Mouse (Mus musculus) midbrain, embryonic 11.5 days (tissue): ENCODE results near the gene Dedd2. TPM values are rescaled to one million over a fixed set of nuclear protein-coding genes. Genes with fewer than 3 reads are reported as not detected.

Source experiments
- ATAC-seq: fragments of 200-750 bp; cut with Nextera tagmentation; 2 replicates; pipeline ENCODE4 v1.8.0; 2017; ENCODE audit warnings: moderate TSS enrichment, moderate library complexity; ENCODE audit not compliant: low FRiP score
- DNase-seq: peaks from one replicate; pipeline ENCODE4 v3.0.0; 2015; ENCODE audit warnings: low spot score; ENCODE audit errors: missing footprints
- H3K27ac ChIP-seq: fragments of 300-500 bp; sonication (generic); 2 replicates; pipeline ENCODE4 v1.5.1; 2014; ENCODE audit warnings: low read depth, low read length
- H3K27me3 ChIP-seq: fragments of 300-500 bp; sonication (generic); 2 replicates; pipeline ENCODE4 v1.6.1; 2014; ENCODE audit warnings: mild to moderate bottlenecking, low read length, moderate library complexity, mixed read lengths; ENCODE audit not compliant: control insufficient read depth, insufficient read depth
- H3K36me3 ChIP-seq: fragments of 300-500 bp; sonication (generic); 2 replicates; pipeline ENCODE4 v1.6.1; 2014; ENCODE audit warnings: mild to moderate bottlenecking, low read length, moderate library complexity, mixed read lengths; ENCODE audit not compliant: control insufficient read depth, insufficient read depth
- H3K4me1 ChIP-seq: fragments of 300-500 bp; sonication (generic); 2 replicates; pipeline ENCODE4 v1.6.1; 2014; ENCODE audit warnings: low read length; ENCODE audit not compliant: control insufficient read depth, insufficient read depth
- H3K4me2 ChIP-seq: fragments of 300-500 bp; sonication (generic); 2 replicates; pipeline ENCODE4 v1.6.1; 2014; ENCODE audit warnings: mild to moderate bottlenecking, moderate library complexity
- H3K4me3 ChIP-seq: fragments of 300-500 bp; sonication (generic); 2 replicates; pipeline ENCODE4 v1.5.1; 2014; ENCODE audit warnings: low read depth, low read length
- H3K9ac ChIP-seq: fragments of 300-500 bp; sonication (generic); 2 replicates; pipeline ENCODE4 v1.6.1; 2014; ENCODE audit warnings: low read length
- H3K9me3 ChIP-seq: fragments of 300-500 bp; sonication (generic); 2 replicates; pipeline ENCODE4 v1.6.1; 2016; ENCODE audit warnings: low read length; ENCODE audit not compliant: control insufficient read depth
- WGBS: fragments of 180-500 bp; shearing (Covaris S2); extraction: QIAGEN DNeasy Blood & Tissue Kit; methylation state at CpG from one replicate; pipeline ENCODE4 v1.1.7; 2014; 5-methylcytosine and 5-hydroxymethylcytosine counted together
- polyA plus RNA-seq: library from polyadenylated mRNA; unstranded; fragments of >200 nt; fragmentation: Nextera tagmentation; extraction: Ambion mirVana; gene quantifications from 2 replicates; pipeline ENCODE4 v1.2.1, GENCODE M21; 2014

Gene Dedd2
- polyA plus RNA-seq, 1 experiment from 2014 or later, result 7.7 TPM

GRCm38 (mm10) chr7:25238829-25239623, 18.6 kb upstream of the Dedd2 start:
- peak overlapping the region; percentile 96 for H3K4me3 ChIP-seq
- WGBS, result 5% methylated on average over 30 of the region's 30 CpGs
- no peaks in the 10 kb centered on the region for H3K9me3 ChIP-seq
- ATAC-seq (peak; percentile 52), DNase-seq (peak; percentile 93)
- peaks cover 3% of the 10 kb centered on the region; the same call in 1 of the 2 replicates for H3K36me3 ChIP-seq
- peak overlapping the region; percentile 2; the same call in 1 of the 2 replicates for H3K9ac ChIP-seq
- H3K27ac ChIP-seq, result peak overlapping the region; percentile 25; the same call in 1 of the 2 replicates
- peaks cover 15% of the 10 kb centered on the region for H3K4me1 ChIP-seq
- H3K4me2 ChIP-seq, result peak overlapping the region; percentile 71
- no peaks in the 10 kb centered on the region for H3K27me3 ChIP-seq

- Histone ChIP-seq H3K27ac (0 out of 2 replicates have a peak overlapping the region, but pooled peaks have one; percentile 52), H3K4me1 (peaks cover 15% of the 10 kb centered on the region), H3K4me3 (peak overlapping the region; percentile 96), H3K9me3 (no peaks in the 10 kb centered on the region), H3K9ac (peak overlapping the region; percentile 97), H3K4me2 (peak overlapping the region; percentile 71), H3K27me3 (no peaks in the 10 kb centered on the region), H3K36me3 (peaks cover 5% of the 10 kb centered on the region; the same call in 1 of the 2 replicates)
- ATAC-seq (peak; percentile 93), DNase-seq (peak; percentile 99)
- under 1% methylated on average over 23 of the region's 23 CpGs for WGBS
Measured at GRCm38 (mm10) chr7:25238015-25238706, 17.7 kb upstream of the Dedd2 start.

GRCm38 (mm10) chr7:25237249-25238014, 17.0 kb upstream of the Dedd2 start, which contains the start of gene Gsk3a:
Gsk3a (minus strand) TSS chr7:25237851.
- Histone ChIP-seq H3K4me1 (peaks cover 15% of the 10 kb centered on the region), H3K27ac (peak within 1 kb of the TSS; percentile 52), H3K9me3 (no peaks in the 10 kb centered on the region), H3K9ac (peak within 1 kb of the TSS; percentile 97), H3K4me3 (peak within 1 kb of the TSS; percentile 96), H3K36me3 (peaks cover 8% of the 10 kb centered on the region), H3K4me2 (peak within 1 kb of the TSS; percentile 71), H3K27me3 (no peaks in the 10 kb centered on the region)
- under 1% methylated on average over 59 of the region's 76 CpGs for WGBS
- DNase-seq (peak; percentile 92), ATAC-seq (peak; percentile 86)

- Histone ChIP-seq H3K27ac (no peak overlapping the region), H3K4me1 (peaks cover 15% of the 10 kb centered on the region), H3K4me2 (no peak overlapping the region), H3K4me3 (no peak overlapping the region), H3K36me3 (peaks cover 16% of the 10 kb centered on the region), H3K9me3 (no peaks in the 10 kb centered on the region), H3K27me3 (no peaks in the 10 kb centered on the region), H3K9ac (no peak overlapping the region)
- DNase-seq, result peak; percentile 19
- WGBS, result 96% methylated on average over 5 of the region's 5 CpGs
- no peak for ATAC-seq
Measured at GRCm38 (mm10) chr7:25235526-25235925, 15.1 kb upstream of the Dedd2 start.

- H3K36me3 ChIP-seq, result peaks cover 29% of the 10 kb centered on the region
- H3K9me3 ChIP-seq, result no peaks in the 10 kb centered on the region
- DNase-seq (peak; percentile 74), ATAC-seq (no peak)
- no peak overlapping the region for H3K4me2 ChIP-seq
- H3K4me1 ChIP-seq, result peaks cover 15% of the 10 kb centered on the region
- no peak overlapping the region for H3K27ac ChIP-seq
- H3K4me3 ChIP-seq, result no peak overlapping the region
- 87% methylated on average over 2 of the region's 2 CpGs for WGBS
- no peak overlapping the region for H3K9ac ChIP-seq
- no peaks in the 10 kb centered on the region for H3K27me3 ChIP-seq
Measured at GRCm38 (mm10) chr7:25233061-25233460, 12.6 kb upstream of the Dedd2 start.

GRCm38 (mm10) chr7:25232101-25232648, 11.8 kb upstream of the Dedd2 start:
- Histone ChIP-seq H3K27ac (no peak overlapping the region), H3K9ac (no peak overlapping the region), H3K36me3 (peaks cover 32% of the 10 kb centered on the region), H3K4me3 (no peak overlapping the region), H3K4me1 (peaks cover 15% of the 10 kb centered on the region), H3K9me3 (no peaks in the 10 kb centered on the region), H3K4me2 (no peak overlapping the region), H3K27me3 (no peaks in the 10 kb centered on the region)
- no peak for ATAC-seq
- peak; percentile 83 for DNase-seq
- WGBS, result 70% methylated on average over 5 of the region's 5 CpGs

GRCm38 (mm10) chr7:25230690-25231285, 10.4 kb upstream of the Dedd2 start:
- Histone ChIP-seq H3K4me3 (no peak overlapping the region), H3K4me1 (0 out of 2 replicates have a peak, but pooled peaks cover 3% of the 10 kb centered on the region), H3K4me2 (no peak overlapping the region), H3K9me3 (no peaks in the 10 kb centered on the region), H3K27me3 (no peaks in the 10 kb centered on the region), H3K36me3 (peaks cover 39% of the 10 kb centered on the region), H3K9ac (no peak overlapping the region), H3K27ac (no peak overlapping the region)
- 91% methylated on average over 9 of the region's 9 CpGs for WGBS
- DNase-seq (peak; percentile 64), ATAC-seq (no peak)

- 96% methylated on average over 1 of the region's 1 CpGs for WGBS
- H3K27ac ChIP-seq, result no peak overlapping the region
- no peak for ATAC-seq
Measured at GRCm38 (mm10) chr7:25227523-25228300, 7.3 kb upstream of the Dedd2 start.

More at GRCm38 (mm10) chr7:25227523-25228300, 7.3 kb upstream of the Dedd2 start:
- no peak overlapping the region for H3K9ac ChIP-seq
- no peak overlapping the region for H3K4me3 ChIP-seq
- no peaks in the 10 kb centered on the region for H3K4me1 ChIP-seq
- no peaks in the 10 kb centered on the region for H3K9me3 ChIP-seq
- H3K27me3 ChIP-seq, result no peaks in the 10 kb centered on the region
- H3K4me2 ChIP-seq, result no peak overlapping the region
- H3K36me3 ChIP-seq, result peaks cover 41% of the 10 kb centered on the region
- peak; percentile 65 for DNase-seq
